Mouse (Mus musculus): ENCODE data around the gene Epb42. TPM values are rescaled to one million over a fixed set of nuclear protein-coding genes. Genes with fewer than 3 reads are reported as not detected.

Gene Epb42
- 6.0 and 12.2 TPM in 2 replicates for polyA plus RNA-seq (2015; fragmentation: Nextera tagmentation; extraction: Ambion mirVana)

- peak; percentile 97 for ATAC-seq (ENCODE audit: insufficient read depth, low FRiP score, low read depth)
These were observed at the start of gene Epb42 for GRCm38 (mm10) chr2:121036733-121037341. Gene Epb42 (minus strand): TSS chr2:121037072.

DNA sequence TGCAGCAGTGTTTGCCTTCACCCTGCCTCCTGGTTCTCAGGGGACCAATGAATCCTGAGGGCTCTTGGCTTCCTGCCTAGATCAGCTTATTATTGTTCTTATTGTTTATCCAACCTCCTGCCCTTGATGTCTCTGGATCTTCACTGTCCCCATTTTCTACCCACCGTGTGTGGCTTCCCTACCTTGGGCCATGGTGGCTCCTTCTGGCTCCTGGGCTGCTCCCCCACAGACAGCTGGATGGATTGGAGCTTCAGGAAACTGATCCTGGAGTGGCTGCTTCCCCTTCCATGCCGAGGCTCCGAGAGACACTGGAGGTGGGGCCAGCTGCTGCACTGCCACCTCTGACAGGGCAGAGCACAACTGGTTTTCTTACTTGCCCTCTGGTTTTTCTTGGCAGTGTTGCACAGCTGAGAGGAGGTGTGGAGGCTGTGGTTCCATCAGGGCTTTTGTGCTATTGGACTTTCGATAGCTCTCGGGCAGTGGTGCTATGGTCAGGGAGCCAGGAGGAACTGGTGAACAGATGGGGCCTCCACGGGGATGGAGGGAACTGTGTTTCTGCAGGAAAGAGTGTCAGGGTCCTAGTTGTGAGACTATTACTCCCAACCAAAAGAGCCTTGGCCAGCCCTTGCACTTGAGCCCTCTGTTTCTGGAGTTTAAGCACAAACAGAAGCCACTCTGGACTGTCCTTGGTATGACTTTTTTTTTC lies 48.8 kb upstream of the Epb42 start, which contains the start of gene Tgm5:
Gene Tgm5 (minus strand): TSS at position 362 of the 706 bp plus-strand sequence.
- Histone ChIP-seq H3K9ac (no peak within 1 kb of the TSS), H3K36me3 (no peaks in the 10 kb centered on the region), H3K9me3 (no peaks in the 10 kb centered on the region), H3K4me2 (no peak within 1 kb of the TSS), H3K27ac (no peak within 1 kb of the TSS), H3K27me3 (replicated peaks) (no peaks in the 10 kb centered on the region), H3K4me3 (replicated peaks) (no peak within 1 kb of the TSS), H3K4me1 (peaks cover 4% of the 10 kb centered on the region; the same call in 1 of the 2 replicates)
- WGBS = 31% methylated on average over 6 of the region's 6 CpGs
- ATAC-seq (ENCODE audit: insufficient read depth, low FRiP score, low read depth) = no peak

More at GRCm38 (mm10) chr2:121036733-121037341, at the start of gene Epb42:
- 0 out of 2 replicates have a peak within 1 kb of the TSS, but pooled peaks have one; percentile 1 for H3K4me3 ChIP-seq (replicated peaks)
- no peaks in the 10 kb centered on the region for H3K4me1 ChIP-seq
- no peaks in the 10 kb centered on the region for H3K36me3 ChIP-seq
- H3K9me3 ChIP-seq = no peaks in the 10 kb centered on the region
- no peak within 1 kb of the TSS for H3K9ac ChIP-seq
- no peak within 1 kb of the TSS for H3K27ac ChIP-seq
- WGBS = 42% methylated on average over 5 of the region's 5 CpGs
- no peaks in the 10 kb centered on the region for H3K27me3 ChIP-seq (replicated peaks)
- no peak within 1 kb of the TSS for H3K4me2 ChIP-seq

DNA sequence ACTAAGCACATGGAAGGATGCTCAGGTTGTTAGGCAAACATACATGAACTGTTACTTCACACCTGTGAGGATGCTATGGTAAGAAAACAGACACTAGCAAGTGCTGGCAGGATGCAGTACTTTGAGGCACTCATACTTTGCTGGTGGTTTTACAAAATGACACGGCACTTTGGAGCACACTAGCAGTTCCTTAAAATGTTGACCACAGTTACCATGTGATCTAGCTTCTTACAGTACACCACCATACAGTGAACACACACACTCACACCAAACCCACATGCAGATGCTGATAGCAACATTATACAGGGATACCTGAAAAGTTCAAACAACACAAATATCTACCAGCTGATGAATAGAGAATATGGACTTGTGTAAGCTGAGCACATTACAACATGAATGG lies 45.8 kb upstream of the Epb42 start:
- Histone ChIP-seq H3K4me2 (no peak overlapping the region), H3K27ac (no peak overlapping the region), H3K27me3 (replicated peaks) (no peaks in the 10 kb centered on the region), H3K4me3 (replicated peaks) (no peak overlapping the region), H3K9ac (no peak overlapping the region), H3K4me1 (peaks cover 4% of the 10 kb centered on the region; the same call in 1 of the 2 replicates), H3K9me3 (no peaks in the 10 kb centered on the region), H3K36me3 (no peaks in the 10 kb centered on the region)
- no peak for ATAC-seq (ENCODE audit: insufficient read depth, low FRiP score, low read depth)
- 66% methylated on average over 1 of the region's 1 CpGs for WGBS

DNA sequence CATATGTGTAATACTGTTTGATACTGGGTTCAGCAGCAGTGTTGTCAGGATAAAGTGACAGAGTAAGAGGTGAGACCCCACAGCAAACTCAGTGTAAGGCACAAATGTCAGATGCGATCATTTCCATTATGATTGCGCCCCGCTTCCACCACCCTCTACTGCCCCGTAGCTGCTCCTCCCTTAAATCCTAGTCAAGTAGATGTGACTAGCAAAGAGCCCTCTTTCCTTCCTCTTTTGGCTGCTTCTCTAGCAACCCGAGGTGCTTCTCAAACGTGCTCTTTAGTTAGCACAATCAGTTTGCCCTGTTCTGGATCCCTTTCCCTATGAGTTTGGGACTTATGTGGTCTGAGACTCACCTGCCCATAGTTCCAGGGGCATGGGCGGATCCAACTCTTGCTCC lies 37.9 kb upstream of the Epb42 start:
- H3K27ac ChIP-seq = no peak overlapping the region
- H3K4me2 ChIP-seq = no peak overlapping the region
- H3K9me3 ChIP-seq = no peaks in the 10 kb centered on the region
- H3K36me3 ChIP-seq = no peaks in the 10 kb centered on the region
- no peak for ATAC-seq (ENCODE audit: insufficient read depth, low FRiP score, low read depth)
- no peaks in the 10 kb centered on the region for H3K4me1 ChIP-seq
- H3K9ac ChIP-seq = no peak overlapping the region
- WGBS = 74% methylated on average over 7 of the region's 7 CpGs
- no peaks in the 10 kb centered on the region for H3K27me3 ChIP-seq (replicated peaks)
- H3K4me3 ChIP-seq (replicated peaks) = no peak overlapping the region

DNA sequence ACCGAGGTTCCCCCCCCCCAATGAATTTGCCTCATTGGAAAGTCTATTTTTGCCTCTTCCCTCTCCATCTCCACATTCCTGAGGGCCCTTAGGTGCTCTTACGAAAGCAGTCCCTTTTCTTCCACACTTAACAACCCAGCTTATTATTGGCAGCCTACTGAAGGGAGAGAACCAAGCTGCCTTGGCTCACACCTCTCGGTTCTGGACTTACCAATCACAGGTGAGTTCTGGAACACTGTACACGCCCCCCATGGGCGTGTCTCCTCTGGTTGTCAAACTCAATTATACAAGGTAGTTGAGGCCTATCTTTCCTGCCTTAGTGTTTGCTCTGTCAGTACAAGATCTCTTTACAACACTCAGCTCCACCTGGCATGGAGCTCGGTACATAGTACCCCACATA lies 35.0 kb upstream of the Epb42 start:
- H3K27me3 ChIP-seq (replicated peaks) = no peaks in the 10 kb centered on the region
- H3K9me3 ChIP-seq = no peaks in the 10 kb centered on the region
- no peaks in the 10 kb centered on the region for H3K36me3 ChIP-seq
- no peak overlapping the region for H3K27ac ChIP-seq
- no peaks in the 10 kb centered on the region for H3K4me1 ChIP-seq
- no peak overlapping the region for H3K4me3 ChIP-seq (replicated peaks)
- no peak overlapping the region for H3K9ac ChIP-seq
- no peak overlapping the region for H3K4me2 ChIP-seq
- ATAC-seq (ENCODE audit: insufficient read depth, low FRiP score, low read depth) = no peak
- WGBS = 73% methylated on average over 6 of the region's 6 CpGs

DNA sequence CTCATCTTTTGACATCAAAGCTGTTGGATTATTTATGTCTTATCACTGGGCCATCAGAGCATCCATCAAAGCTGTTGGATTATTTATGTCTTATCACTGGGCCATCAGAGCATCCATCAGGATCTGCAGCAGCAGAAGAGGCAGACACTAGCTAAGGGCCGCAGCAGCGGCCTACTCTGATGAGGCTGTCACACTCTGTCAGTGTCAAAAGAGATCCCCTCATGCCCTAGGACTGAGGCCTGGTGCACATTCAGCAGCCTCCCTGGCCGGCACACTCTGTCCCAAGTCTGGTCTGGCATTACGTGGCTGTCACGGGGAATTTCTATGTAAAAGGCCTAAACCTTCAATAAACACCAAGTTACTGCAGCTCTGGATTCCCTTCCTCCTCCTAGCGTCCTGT lies 32.6 kb upstream of the Epb42 start:
- no peaks in the 10 kb centered on the region for H3K9me3 ChIP-seq
- H3K36me3 ChIP-seq = no peaks in the 10 kb centered on the region
- no peak overlapping the region for H3K27ac ChIP-seq
- no peak for ATAC-seq (ENCODE audit: insufficient read depth, low FRiP score, low read depth)
- WGBS = 63% methylated on average over 6 of the region's 6 CpGs
- no peaks in the 10 kb centered on the region for H3K4me1 ChIP-seq
- no peak overlapping the region for H3K9ac ChIP-seq
- H3K4me2 ChIP-seq = no peak overlapping the region
- H3K4me3 ChIP-seq (replicated peaks) = no peak overlapping the region
- H3K27me3 ChIP-seq (replicated peaks) = no peaks in the 10 kb centered on the region

GRCm38 (mm10) chr2:121067116-121067515 lies 30.2 kb upstream of the Epb42 start:
- no peak overlapping the region for H3K9ac ChIP-seq

DNA sequence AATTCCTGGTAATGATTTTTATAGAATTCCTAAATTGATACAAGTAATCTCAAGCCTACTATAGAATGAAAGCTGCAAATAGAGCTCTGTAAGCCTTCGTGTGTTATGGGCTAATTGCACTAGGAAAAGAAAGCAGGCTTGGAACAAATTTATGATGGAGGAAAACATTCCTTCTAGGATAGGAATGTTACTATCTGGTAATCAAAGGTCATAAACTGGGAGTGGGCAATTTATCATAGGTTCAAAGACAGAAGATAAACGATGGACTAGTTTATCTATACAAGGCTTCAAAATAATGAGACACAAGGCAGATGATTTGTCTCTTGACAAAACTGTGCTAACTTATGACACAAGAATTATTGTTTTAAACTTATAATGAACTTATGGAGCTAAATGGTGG lies 24.4 kb upstream of the Epb42 start:
- Histone ChIP-seq H3K4me1 (no peaks in the 10 kb centered on the region), H3K4me2 (no peak overlapping the region), H3K27me3 (replicated peaks) (no peaks in the 10 kb centered on the region), H3K9ac (no peak overlapping the region), H3K9me3 (no peaks in the 10 kb centered on the region), H3K27ac (no peak overlapping the region), H3K36me3 (no peaks in the 10 kb centered on the region), H3K4me3 (replicated peaks) (no peak overlapping the region)
- WGBS = 52% methylated on average over 2 of the region's 2 CpGs
- no peak for ATAC-seq (ENCODE audit: insufficient read depth, low FRiP score, low read depth)

More at GRCm38 (mm10) chr2:121067116-121067515, 30.2 kb upstream of the Epb42 start:
- Histone ChIP-seq H3K9me3 (no peaks in the 10 kb centered on the region), H3K27ac (no peak overlapping the region), H3K27me3 (replicated peaks) (no peaks in the 10 kb centered on the region), H3K4me3 (replicated peaks) (no peak overlapping the region), H3K4me2 (no peak overlapping the region), H3K4me1 (no peaks in the 10 kb centered on the region), H3K36me3 (no peaks in the 10 kb centered on the region)
- 59% methylated on average over 4 of the region's 4 CpGs for WGBS
- no peak for ATAC-seq (ENCODE audit: insufficient read depth, low FRiP score, low read depth)

- Histone ChIP-seq H3K9me3 (no peaks in the 10 kb centered on the region), H3K9ac (no peak overlapping the region), H3K4me3 (replicated peaks) (no peak overlapping the region), H3K36me3 (no peaks in the 10 kb centered on the region), H3K4me1 (no peaks in the 10 kb centered on the region), H3K27ac (no peak overlapping the region), H3K27me3 (replicated peaks) (no peaks in the 10 kb centered on the region), H3K4me2 (no peak overlapping the region)
- ATAC-seq (ENCODE audit: insufficient read depth, low FRiP score, low read depth) = no peak
- 50% methylated on average over 6 of the region's 6 CpGs for WGBS
These were observed 21.1 kb upstream of the Epb42 start for GRCm38 (mm10) chr2:121057997-121058396.

DNA sequence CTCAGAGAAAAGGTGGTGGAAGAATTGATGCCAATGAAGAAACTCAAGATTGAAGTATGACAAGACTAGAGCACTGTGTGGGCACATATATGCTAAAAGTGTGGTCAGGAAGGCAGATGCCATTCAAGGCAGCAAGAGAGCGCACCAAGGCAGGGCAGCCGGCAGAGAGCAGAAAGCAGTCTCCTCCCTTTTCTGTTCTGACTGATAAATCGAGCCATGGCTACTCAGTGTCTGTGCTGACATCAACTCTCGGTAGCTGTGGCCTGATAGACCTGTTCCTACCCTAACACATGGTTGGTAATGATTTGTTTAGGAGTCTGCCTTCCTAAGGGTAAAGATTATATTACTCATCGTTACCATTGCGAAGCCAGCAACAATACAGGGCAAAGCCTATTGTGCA lies 19.0 kb upstream of the Epb42 start:
- no peak overlapping the region for H3K27ac ChIP-seq
- ATAC-seq (ENCODE audit: insufficient read depth, low FRiP score, low read depth) = peak; percentile 73
- no peaks in the 10 kb centered on the region for H3K36me3 ChIP-seq
- 79% methylated on average over 6 of the region's 6 CpGs for WGBS
- H3K4me3 ChIP-seq (replicated peaks) = no peak overlapping the region
- no peaks in the 10 kb centered on the region for H3K9me3 ChIP-seq
- no peak overlapping the region for H3K9ac ChIP-seq
- H3K4me1 ChIP-seq = no peaks in the 10 kb centered on the region
- H3K27me3 ChIP-seq (replicated peaks) = no peaks in the 10 kb centered on the region
- H3K4me2 ChIP-seq = no peak overlapping the region

DNA sequence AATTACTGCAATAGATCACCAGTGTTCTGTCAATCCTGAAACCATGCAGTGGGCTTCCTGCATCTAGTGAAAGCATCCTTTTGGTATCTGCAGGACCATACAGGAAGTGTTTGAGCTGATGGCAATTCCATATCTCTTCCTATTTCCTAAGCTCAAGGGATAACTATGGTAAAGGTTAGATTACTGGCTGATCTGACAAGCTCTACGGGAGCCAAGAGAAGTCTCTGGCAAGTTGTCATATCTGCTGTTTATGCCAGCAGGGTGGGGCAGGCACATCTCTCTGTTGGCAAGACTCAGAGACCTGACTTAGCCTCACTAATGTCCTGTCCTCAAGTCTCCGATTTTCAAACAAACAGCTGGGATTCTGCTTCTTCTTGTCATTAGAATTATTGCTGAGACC lies 17.2 kb upstream of the Epb42 start:
- Histone ChIP-seq H3K9ac (no peak overlapping the region), H3K27ac (no peak overlapping the region), H3K4me1 (no peaks in the 10 kb centered on the region), H3K4me3 (replicated peaks) (no peak overlapping the region), H3K9me3 (no peaks in the 10 kb centered on the region), H3K27me3 (replicated peaks) (no peaks in the 10 kb centered on the region), H3K36me3 (no peaks in the 10 kb centered on the region), H3K4me2 (no peak overlapping the region)
- WGBS = 69% methylated on average over 2 of the region's 2 CpGs
- ATAC-seq (ENCODE audit: insufficient read depth, low FRiP score, low read depth) = no peak

- 86% methylated on average over 5 of the region's 5 CpGs for WGBS
These were observed 15.3 kb upstream of the Epb42 start for GRCm38 (mm10) chr2:121052176-121052575.

More at GRCm38 (mm10) chr2:121052176-121052575, 15.3 kb upstream of the Epb42 start:
- Histone ChIP-seq H3K9ac (no peak overlapping the region), H3K27ac (no peak overlapping the region), H3K4me1 (no peaks in the 10 kb centered on the region), H3K4me3 (replicated peaks) (no peak overlapping the region), H3K4me2 (no peak overlapping the region), H3K36me3 (no peaks in the 10 kb centered on the region), H3K9me3 (no peaks in the 10 kb centered on the region), H3K27me3 (replicated peaks) (no peaks in the 10 kb centered on the region)
- no peak for ATAC-seq (ENCODE audit: insufficient read depth, low FRiP score, low read depth)
